Mouse (Mus musculus) intestine, postnatal 0 days (tissue): ENCODE measurements around the gene Olfr1366. TPM values are rescaled to one million over a fixed set of nuclear protein-coding genes. Genes with fewer than 3 reads are reported as not detected.

Source experiments
- ATAC-seq: fragments of 200-750 bp; cut with Nextera tagmentation; 2 replicates; pipeline ENCODE4 v1.8.0; 2017; ENCODE audit warnings: mild to moderate bottlenecking, moderate TSS enrichment, moderate library complexity
- H3K27ac ChIP-seq: fragments of 300-500 bp; sonication (generic); 2 replicates; pipeline ENCODE4 v1.5.1; 2014; ENCODE audit warnings: mild to moderate bottlenecking, low read depth, low read length, moderate library complexity
- H3K27me3 ChIP-seq: fragments of 300-500 bp; sonication (generic); replicated peaks from 2 replicates; pipeline ENCODE4 v1.6.1; 2014; ENCODE audit warnings: low read length, mixed read lengths; ENCODE audit not compliant: control insufficient read depth, insufficient read depth
- H3K36me3 ChIP-seq: fragments of 300-500 bp; sonication (generic); 2 replicates; pipeline ENCODE4 v1.6.1; 2014; ENCODE audit warnings: mild to moderate bottlenecking, moderate library complexity; ENCODE audit not compliant: control insufficient read depth, insufficient read depth
- H3K4me1 ChIP-seq: fragments of 300-500 bp; sonication (generic); replicated peaks from 2 replicates; pipeline ENCODE4 v1.6.1; 2014; ENCODE audit warnings: antibody characterized with exemption, low read length, mixed read lengths; ENCODE audit not compliant: control insufficient read depth, insufficient read depth
- H3K4me2 ChIP-seq: fragments of 300-500 bp; sonication (generic); replicated peaks from 2 replicates; pipeline ENCODE4 v1.6.1; 2014; ENCODE audit warnings: low read depth, mild to moderate bottlenecking, moderate library complexity
- H3K4me3 ChIP-seq: fragments of 300-500 bp; sonication (generic); 2 replicates; pipeline ENCODE4 v1.5.1; 2014; ENCODE audit warnings: low read depth, low read length
- H3K9ac ChIP-seq: fragments of 300-500 bp; sonication (generic); 2 replicates; pipeline ENCODE4 v1.6.1; 2014; ENCODE audit warnings: mild to moderate bottlenecking, low read depth, low read length
- H3K9me3 ChIP-seq: fragments of 300-500 bp; sonication (generic); 2 replicates; pipeline ENCODE4 v1.6.1; 2016; ENCODE audit warnings: mixed run types; ENCODE audit not compliant: control insufficient read depth
- CTCF ChIP-seq: sonication (generic); IDR thresholded peaks from 2 replicates; pipeline ENCODE4 v1.5.1; 2016; ENCODE audit warnings: low read depth, mild to moderate bottlenecking, control low read depth, antibody characterized with exemption, moderate library complexity
- WGBS: fragments of 180-500 bp; shearing (Covaris S2); extraction: QIAGEN DNeasy Blood & Tissue Kit; methylation state at CpG from one replicate; pipeline ENCODE4 v1.1.7; 2014; 5-methylcytosine and 5-hydroxymethylcytosine counted together
- polyA plus RNA-seq: library from polyadenylated mRNA; unstranded; fragments of >200 nt; fragmentation: Nextera tagmentation; extraction: Ambion mirVana; gene quantifications from 2 replicates; pipeline ENCODE4 v1.2.1, GENCODE M21; 2015

Olfr1366 gene
- 0.14 TPM in 1 of 2 replicates, not detected in the other for polyA plus RNA-seq

- no peak within 1 kb of the TSS for H3K4me2 ChIP-seq
- 75% methylated on average over 1 of the region's 1 CpGs for WGBS
- no peaks in the 10 kb centered on the region for H3K36me3 ChIP-seq
- H3K4me1 ChIP-seq: no peaks in the 10 kb centered on the region
- TF ChIP-seq CTCF: no peak
- no peak within 1 kb of the TSS for H3K27ac ChIP-seq
- ATAC-seq: no peak
- no peaks in the 10 kb centered on the region for H3K27me3 ChIP-seq
- H3K9me3 ChIP-seq: no peaks in the 10 kb centered on the region
- H3K9ac ChIP-seq: no peak within 1 kb of the TSS
- no peak within 1 kb of the TSS for H3K4me3 ChIP-seq
These were observed at the start of gene Olfr1366 for GRCm38 (mm10) chr13:21542708-21543107. TSS of gene Olfr1366 (minus strand) at chr13:21542808.

- Histone ChIP-seq H3K4me3 (no peak overlapping the region), H3K27ac (no peak overlapping the region), H3K9me3 (no peaks in the 10 kb centered on the region), H3K4me2 (no peak overlapping the region), H3K4me1 (no peaks in the 10 kb centered on the region), H3K36me3 (no peaks in the 10 kb centered on the region), H3K9ac (no peak overlapping the region), H3K27me3 (no peaks in the 10 kb centered on the region)
- no peak for TF ChIP-seq CTCF
- ATAC-seq: no peak
- 69% methylated on average over 2 of the region's 2 CpGs for WGBS
These were observed 49.0 kb upstream of the Olfr1366 start for GRCm38 (mm10) chr13:21591618-21592017.

GRCm38 (mm10) chr13:21581659-21582058 lies 39.1 kb upstream of the Olfr1366 start, which contains the start of gene Olfr1364:
TSS of gene Olfr1364 (minus strand) at chr13:21581759.
- H3K27ac ChIP-seq: no peak within 1 kb of the TSS
- no peak within 1 kb of the TSS for H3K4me3 ChIP-seq
- no peaks in the 10 kb centered on the region for H3K9me3 ChIP-seq
- H3K9ac ChIP-seq: no peak within 1 kb of the TSS
- H3K4me1 ChIP-seq: no peaks in the 10 kb centered on the region
- H3K36me3 ChIP-seq: no peaks in the 10 kb centered on the region
- ATAC-seq: no peak
- 88% methylated on average over 2 of the region's 2 CpGs for WGBS
- no peak for TF ChIP-seq CTCF
- H3K27me3 ChIP-seq: no peaks in the 10 kb centered on the region
- H3K4me2 ChIP-seq: no peak within 1 kb of the TSS

- Histone ChIP-seq H3K4me2 (no peak within 1 kb of the TSS), H3K9me3 (no peaks in the 10 kb centered on the region), H3K36me3 (no peaks in the 10 kb centered on the region), H3K9ac (no peak within 1 kb of the TSS), H3K27ac (no peak within 1 kb of the TSS), H3K4me1 (no peaks in the 10 kb centered on the region), H3K27me3 (no peaks in the 10 kb centered on the region), H3K4me3 (no peak within 1 kb of the TSS)
- ATAC-seq: no peak
- TF ChIP-seq CTCF: no peak
- WGBS: 37% methylated on average over 1 of the region's 1 CpGs
These were observed 17.2 kb upstream of the Olfr1366 start, which contains the start of gene Olfr1535 for GRCm38 (mm10) chr13:21559793-21560192. TSS of gene Olfr1535 (minus strand) at chr13:21559893.

GRCm38 (mm10) chr13:21550416-21551110 lies 8.0 kb upstream of the Olfr1366 start:
- Histone ChIP-seq H3K9me3 (no peaks in the 10 kb centered on the region), H3K4me1 (no peaks in the 10 kb centered on the region), H3K4me2 (no peak overlapping the region), H3K27me3 (no peaks in the 10 kb centered on the region), H3K36me3 (no peaks in the 10 kb centered on the region), H3K9ac (no peak overlapping the region), H3K27ac (no peak overlapping the region), H3K4me3 (no peak overlapping the region)
- TF ChIP-seq CTCF: no peak
- ATAC-seq: no peak
- 34% methylated on average over 3 of the region's 3 CpGs for WGBS

- Histone ChIP-seq H3K27ac (no peak overlapping the region), H3K36me3 (no peaks in the 10 kb centered on the region), H3K4me2 (no peak overlapping the region), H3K9ac (no peak overlapping the region), H3K27me3 (no peaks in the 10 kb centered on the region), H3K9me3 (no peaks in the 10 kb centered on the region), H3K4me3 (no peak overlapping the region), H3K4me1 (no peaks in the 10 kb centered on the region)
- ATAC-seq: no peak
- 89% methylated on average over 3 of the region's 3 CpGs for WGBS
- no peak for TF ChIP-seq CTCF
These were observed 6.9 kb upstream of the Olfr1366 start for GRCm38 (mm10) chr13:21549487-21549886.
